Mouse (Mus musculus) heart, embryonic 14.5 days (tissue): ENCODE results near the gene Gm6169. TPM values are rescaled to one million over a fixed set of nuclear protein-coding genes. Genes with fewer than 3 reads are reported as not detected.
"Not testable (repeated sequence)": the region's sequence is repeated elsewhere in the genome, so short reads cannot be mapped to it uniquely, and the experiment has no call there.

ENCODE experiments used
- ATAC-seq: fragments of 200-750 bp; cut with Nextera tagmentation; 2 replicates; pipeline ENCODE4 v1.8.0; 2017; ENCODE audit warnings: low read depth, moderate TSS enrichment; ENCODE audit not compliant: insufficient number of reproducible peaks, insufficient read depth, low FRiP score
- H3K27ac ChIP-seq, 2 experiments: fragments of 200-500 bp in 1 of 2; fragments of 300-500 bp in 1 of 2; sonication (generic) in 1 of 2; replicated peaks in 1 of 2; 2 replicates each; pipeline ENCODE4 v1.5.1; 2012 to 2014; ENCODE audit warnings: low read depth in 2 of 2, low read length in 2 of 2, control low read depth in 1 of 2, mild to moderate bottlenecking in 1 of 2, mixed read lengths in 1 of 2; ENCODE audit not compliant: control insufficient read depth in 1 of 2, insufficient read depth in 1 of 2
- H3K27me3 ChIP-seq: fragments of 300-500 bp; sonication (generic); 2 replicates; pipeline ENCODE4 v1.6.1; 2014; ENCODE audit warnings: mild to moderate bottlenecking, low read length, control low read depth; ENCODE audit not compliant: control insufficient read depth, insufficient read depth
- H3K36me3 ChIP-seq: fragments of 300-500 bp; sonication (generic); 2 replicates; pipeline ENCODE4 v1.6.1; 2014; ENCODE audit warnings: mild to moderate bottlenecking, control low read depth, low read length, mixed read lengths; ENCODE audit not compliant: control insufficient read depth, insufficient read depth
- H3K4me1 ChIP-seq, 2 experiments: fragments of 200-500 bp in 1 of 2; fragments of 300-500 bp in 1 of 2; sonication (generic) in 1 of 2; 2 replicates each; pipeline ENCODE4 v1.6.1; 2012 to 2014; ENCODE audit warnings: low read length in 2 of 2, control low read depth in 1 of 2, mixed read lengths in 1 of 2; ENCODE audit not compliant: control insufficient read depth in 2 of 2, insufficient read depth in 2 of 2
- H3K4me2 ChIP-seq: fragments of 300-500 bp; sonication (generic); 2 replicates; pipeline ENCODE4 v1.6.1; 2014; ENCODE audit warnings: mild to moderate bottlenecking, low read length
- H3K4me3 ChIP-seq, 2 experiments: fragments of 200-500 bp in 1 of 2; fragments of 300-500 bp in 1 of 2; sonication (generic) in 1 of 2; 2 replicates each; pipeline ENCODE4 v1.5.1; 2012 to 2014; ENCODE audit warnings: low read length in 2 of 2, mild to moderate bottlenecking in 2 of 2, control low read depth in 1 of 2, low read depth in 1 of 2, moderate library complexity in 1 of 2; ENCODE audit not compliant: control insufficient read depth in 1 of 2, insufficient read depth in 1 of 2
- H3K9ac ChIP-seq: fragments of 300-500 bp; sonication (generic); 2 replicates; pipeline ENCODE4 v1.6.1; 2014; ENCODE audit warnings: mild to moderate bottlenecking, low read length
- H3K9me3 ChIP-seq: fragments of 300-500 bp; sonication (generic); 2 replicates; pipeline ENCODE4 v1.6.1; 2016; ENCODE audit warnings: low read length, control low read depth; ENCODE audit not compliant: control insufficient read depth
- WGBS: fragments of 180-500 bp; shearing (Covaris S2); extraction: QIAGEN DNeasy Blood & Tissue Kit; methylation state at CpG from one replicate; pipeline ENCODE4 v1.1.7; 2014; 5-methylcytosine and 5-hydroxymethylcytosine counted together
- polyA plus RNA-seq: library from polyadenylated mRNA; unstranded; fragments of >200 nt; fragmentation: Nextera tagmentation; extraction: Ambion mirVana; gene quantifications from 2 replicates; pipeline ENCODE4 v1.2.1, GENCODE M21; 2014

Gene Gm6169
- polyA plus RNA-seq, 1 experiment from 2014 or later = 3.6 TPM

DNA sequence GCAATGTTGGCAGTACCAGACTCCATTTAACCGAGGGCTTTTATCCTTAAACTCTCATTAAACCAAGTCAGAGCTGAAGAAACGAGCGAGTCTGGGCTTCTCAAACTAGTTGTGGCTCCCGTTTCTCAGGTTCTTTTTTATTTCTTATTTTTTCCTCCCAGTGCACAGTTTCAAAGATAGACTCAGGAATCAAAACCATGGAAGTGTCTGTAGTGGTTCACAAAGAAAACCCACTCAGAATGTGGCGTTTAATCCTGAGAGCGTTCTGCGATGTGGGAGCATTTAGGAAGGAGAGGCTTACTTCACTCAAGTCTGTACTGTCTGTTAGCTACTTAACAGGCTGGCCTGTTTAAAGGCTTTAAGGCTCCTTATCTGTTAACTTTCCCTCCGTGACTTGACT, 30.9 kb downstream of the Gm6169 start:
- Histone ChIP-seq H3K9me3 (no peaks in the 10 kb centered on the region), H3K27me3 (peaks cover 4% of the 10 kb centered on the region; the same call in 1 of the 2 replicates), H3K36me3 (no peaks in the 10 kb centered on the region), H3K4me2 (no peak overlapping the region), H3K9ac (no peak overlapping the region), H3K27ac (no peak overlapping the region), H3K4me3 (no peak overlapping the region), H3K4me1 (peaks cover 3 to 4% of the 10 kb centered on the region in 2 experiments; a peak in 2 of 4 replicates)
- 52% methylated on average over 8 of the region's 8 CpGs for whole genome bisulfite sequencing
- no peak for ATAC-seq

DNA sequence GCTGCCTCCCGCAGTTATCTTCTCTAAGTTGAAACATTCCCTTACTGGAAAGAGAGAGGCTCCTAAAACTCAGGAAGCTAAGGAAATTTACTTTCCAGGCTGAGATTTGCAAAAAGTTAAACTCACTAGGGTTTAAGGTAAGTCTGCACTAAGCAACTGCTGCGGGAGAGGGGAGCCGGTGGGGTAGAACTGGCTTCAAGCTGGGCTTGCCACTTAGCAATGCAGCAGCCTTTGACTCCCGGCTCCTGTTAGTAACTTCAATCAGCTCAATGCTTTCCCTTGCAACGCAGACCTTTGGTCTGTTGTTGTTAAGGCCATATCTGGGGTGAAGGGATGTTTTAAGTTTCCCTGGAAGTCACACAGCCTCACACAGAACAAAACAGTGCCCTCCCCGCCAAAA, 31.3 kb downstream of the Gm6169 start:
- WGBS = 18% methylated on average over 6 of the region's 6 CpGs

DNA sequence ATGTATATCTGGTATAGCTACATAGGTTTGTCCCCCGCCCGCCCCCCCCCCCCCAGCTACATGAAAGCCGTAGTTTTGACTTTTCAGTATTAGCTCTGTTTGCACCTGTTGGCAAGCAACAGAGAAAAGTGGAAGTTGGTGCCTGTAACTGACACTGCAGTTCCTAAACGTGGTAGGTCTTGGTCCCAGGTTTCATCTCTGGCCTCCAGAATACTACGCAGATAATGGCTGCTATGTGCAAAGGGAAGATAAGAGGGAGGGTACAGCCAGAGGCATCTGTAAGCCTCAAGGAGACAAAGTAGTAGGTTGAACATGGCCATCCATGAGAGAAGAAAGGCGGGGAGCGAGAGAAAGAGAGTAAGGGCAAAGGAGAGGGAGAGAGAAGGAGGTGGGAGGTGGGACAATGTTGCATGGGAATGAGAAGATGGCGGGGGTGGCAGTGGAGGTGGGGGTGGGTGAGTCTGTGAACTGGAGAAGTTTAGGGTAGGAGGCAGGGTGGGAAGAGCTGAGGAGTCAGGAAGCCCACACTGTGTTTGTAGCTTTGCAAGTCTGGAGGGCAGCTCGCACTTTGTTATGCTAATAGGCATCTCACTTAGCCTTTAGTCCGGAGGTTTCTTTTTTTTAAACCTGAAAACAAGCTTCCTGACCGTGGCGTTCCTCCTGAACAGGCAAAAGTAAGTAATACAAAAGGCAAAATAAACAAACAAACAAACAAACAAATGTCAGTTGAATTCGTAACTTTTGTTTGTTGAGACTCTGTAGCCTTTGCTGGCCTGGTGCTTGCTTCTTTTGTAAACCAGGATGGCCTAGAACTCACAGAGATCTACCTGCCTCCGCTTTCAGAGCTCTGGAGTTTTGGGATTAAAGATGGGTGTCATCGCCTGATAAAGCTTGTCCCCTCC, 32.1 kb downstream of the Gm6169 start, which contains the start of gene Fam169a:
Gene Fam169a (plus strand): TSS at position 638 of the 902 bp plus-strand sequence.
- Histone ChIP-seq H3K36me3 (no peaks in the 10 kb centered on the region), H3K9me3 (no peaks in the 10 kb centered on the region), H3K27ac (no peak within 1 kb of the TSS), H3K4me2 (no peak within 1 kb of the TSS), H3K27me3 (peaks cover 4% of the 10 kb centered on the region; the same call in 1 of the 2 replicates), H3K4me1 (peaks cover 0 to 3% of the 10 kb centered on the region in 2 experiments; a peak in 1 of 4 replicates), H3K4me3 (no peak within 1 kb of the TSS), H3K9ac (no peak within 1 kb of the TSS)
- no peak for ATAC-seq
- 64% methylated on average over 15 of the region's 15 CpGs for WGBS

More for the DNA sequence above, 31.3 kb downstream of the Gm6169 start:
- H3K27ac ChIP-seq = no peak overlapping the region
- no peaks in the 10 kb centered on the region for H3K9me3 ChIP-seq
- H3K4me1 ChIP-seq = peaks cover 3 to 4% of the 10 kb centered on the region in 2 experiments; a peak in 2 of 4 replicates
- H3K4me3 ChIP-seq = no peak overlapping the region
- H3K27me3 ChIP-seq = peaks cover 4% of the 10 kb centered on the region; the same call in 1 of the 2 replicates
- no peak overlapping the region for H3K9ac ChIP-seq
- no peak for ATAC-seq
- no peak overlapping the region for H3K4me2 ChIP-seq
- H3K36me3 ChIP-seq = no peaks in the 10 kb centered on the region

DNA sequence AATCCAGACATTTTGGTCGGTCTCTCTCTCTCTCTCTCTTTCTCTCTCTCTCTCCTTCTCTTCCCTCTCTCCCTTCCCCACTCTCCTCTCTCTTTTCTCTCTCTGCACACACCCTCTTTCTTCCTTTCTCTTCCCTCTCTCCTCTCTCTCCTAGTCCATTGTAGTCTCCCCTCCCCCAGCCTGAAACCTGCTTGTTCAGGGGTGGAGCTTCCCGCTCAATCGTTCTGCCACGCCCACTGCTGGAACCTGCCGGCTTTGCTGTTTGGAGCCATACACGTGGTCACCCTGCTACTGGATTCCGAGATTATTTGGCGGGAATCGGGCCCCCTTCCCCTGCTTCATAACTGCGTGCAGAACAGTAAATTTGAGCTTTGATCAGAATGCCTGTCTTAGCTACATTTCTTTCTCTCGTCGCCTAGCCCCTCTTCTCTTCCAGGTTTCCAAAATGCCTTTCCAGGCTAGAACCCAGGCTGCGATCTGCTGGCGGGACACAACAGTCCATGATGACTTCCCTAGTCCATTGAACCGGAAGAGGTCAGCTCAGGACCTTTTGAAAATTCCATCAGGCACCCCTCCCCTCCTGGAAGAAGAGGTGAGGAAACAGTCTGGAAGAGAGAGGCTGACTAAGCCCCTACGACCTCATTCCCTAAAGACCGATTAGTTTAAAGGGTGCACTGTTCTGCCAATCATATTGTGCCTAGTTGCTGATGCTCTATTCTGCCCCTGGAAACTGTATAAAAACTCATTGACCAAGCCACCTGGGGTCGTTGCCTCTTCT, 34.0 kb downstream of the Gm6169 start:
- H3K4me2 ChIP-seq, ATAC-seq, H3K27ac ChIP-seq, H3K36me3 ChIP-seq, H3K27me3 ChIP-seq, H3K9ac ChIP-seq, H3K4me3 ChIP-seq, H3K4me1 ChIP-seq, H3K9me3 ChIP-seq: not testable (repeated sequence)
- 35% methylated on average over 18 of the region's 18 CpGs for WGBS

DNA sequence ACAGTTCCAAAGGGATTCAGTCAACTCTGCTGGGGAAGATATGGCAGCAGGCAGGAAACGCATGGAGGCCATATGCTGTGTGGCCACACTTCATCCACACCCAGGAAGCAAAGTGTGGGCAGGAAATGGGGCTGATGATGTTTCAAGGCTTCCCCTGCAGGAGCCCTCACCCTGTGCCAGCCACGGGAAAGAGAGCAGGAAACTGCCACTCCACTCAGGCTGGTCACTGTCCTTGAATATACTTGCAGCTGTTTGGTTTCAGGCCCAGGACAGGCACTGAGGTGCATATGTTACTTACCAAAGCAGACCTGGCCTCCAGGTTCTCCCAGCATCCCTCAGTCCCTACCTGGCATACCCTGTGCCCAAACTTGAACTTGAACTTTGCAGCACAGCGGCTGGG, 34.6 kb downstream of the Gm6169 start:
- no peak overlapping the region for H3K4me3 ChIP-seq
- no peak for ATAC-seq
- no peaks in the 10 kb centered on the region for H3K9me3 ChIP-seq
- H3K27ac ChIP-seq = no peak overlapping the region
- H3K9ac ChIP-seq = no peak overlapping the region
- no peak overlapping the region for H3K4me2 ChIP-seq
- H3K27me3 ChIP-seq = no peaks in the 10 kb centered on the region
- 50% methylated on average over 3 of the region's 3 CpGs for WGBS
- H3K4me1 ChIP-seq = peaks cover 0 to 3% of the 10 kb centered on the region in 2 experiments; a peak in 1 of 4 replicates
- no peaks in the 10 kb centered on the region for H3K36me3 ChIP-seq

DNA sequence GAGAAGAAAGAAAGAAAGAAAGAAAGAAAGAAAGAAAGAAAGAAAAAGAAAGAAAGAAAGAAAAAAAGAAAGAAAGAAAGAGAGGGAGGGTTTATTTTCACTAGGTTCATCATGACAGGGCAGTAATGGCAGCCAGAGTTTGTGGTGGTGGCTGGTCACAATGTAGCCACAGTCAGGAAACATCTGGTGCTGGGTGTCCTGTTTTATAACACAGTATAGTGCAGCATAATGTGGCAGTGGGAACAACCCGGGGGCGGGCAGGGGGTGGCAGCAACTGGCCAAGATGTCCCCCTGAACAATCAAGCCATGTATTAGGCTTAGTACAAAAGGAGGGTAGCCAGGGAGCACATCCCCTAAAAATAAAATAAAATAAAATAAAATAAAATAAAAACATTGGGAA, 35.6 kb downstream of the Gm6169 start:
- Histone ChIP-seq H3K4me3 (no peak overlapping the region), H3K4me2 (no peak overlapping the region), H3K27ac (no peak overlapping the region), H3K36me3 (no peaks in the 10 kb centered on the region), H3K9me3 (no peaks in the 10 kb centered on the region), H3K4me1 (peaks cover 0 to 3% of the 10 kb centered on the region in 2 experiments; a peak in 1 of 4 replicates), H3K27me3 (no peaks in the 10 kb centered on the region), H3K9ac (no peak overlapping the region)
- ATAC-seq = no peak
- 71% methylated on average over 2 of the region's 2 CpGs for WGBS

DNA sequence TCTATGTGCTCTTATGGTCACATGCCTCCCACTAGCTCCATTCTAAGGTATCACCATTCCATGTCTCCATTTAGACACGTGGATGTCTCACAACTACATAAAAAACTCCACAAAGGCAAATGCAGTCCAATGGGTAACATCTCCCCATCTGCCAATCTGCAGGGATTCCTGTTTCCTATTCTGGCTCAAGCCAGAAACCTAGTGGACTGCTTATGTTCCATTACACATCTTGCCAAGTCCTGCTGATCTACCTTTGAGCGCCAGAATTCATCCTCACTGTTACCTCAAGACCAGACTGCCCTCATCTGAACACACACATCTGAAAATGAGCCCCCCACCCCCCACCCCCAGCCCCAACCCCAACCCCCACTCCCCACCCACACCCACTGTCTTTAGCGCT, 36.9 kb downstream of the Gm6169 start:
- no peaks in the 10 kb centered on the region for H3K9me3 ChIP-seq
- H3K27ac ChIP-seq = no peak overlapping the region
- WGBS = 93% methylated on average over 3 of the region's 3 CpGs
- H3K4me3 ChIP-seq = no peak overlapping the region
- H3K36me3 ChIP-seq = no peaks in the 10 kb centered on the region
- no peaks in the 10 kb centered on the region for H3K27me3 ChIP-seq
- H3K9ac ChIP-seq = no peak overlapping the region
- no peak for ATAC-seq
- H3K4me2 ChIP-seq = no peak overlapping the region
- H3K4me1 ChIP-seq = peaks cover 0 to 3% of the 10 kb centered on the region in 2 experiments; a peak in 1 of 4 replicates
